Mouse (Mus musculus): Measurements from ENCODE around the gene Gtf2a2.
"Not testable (repeated sequence)": the region's sequence is repeated elsewhere in the genome, so short reads cannot be mapped to it uniquely, and the experiment has no call there.

Gene Gtf2a2

GRCm38 (mm10) chr9:70022083-70022482 lies 9.7 kb downstream of the Gtf2a2 start:
- DNase-seq = no peak

- not testable (repeated sequence) for DNase-seq
Observed at GRCm38 (mm10) chr9:70023615-70024014, 11.3 kb downstream of the Gtf2a2 start.

GRCm38 (mm10) chr9:70024648-70025047 lies 12.3 kb downstream of the Gtf2a2 start:
- no peak for DNase-seq

- no peak for DNase-seq
Observed at GRCm38 (mm10) chr9:70025365-70026012, 13.1 kb downstream of the Gtf2a2 start.

DNA sequence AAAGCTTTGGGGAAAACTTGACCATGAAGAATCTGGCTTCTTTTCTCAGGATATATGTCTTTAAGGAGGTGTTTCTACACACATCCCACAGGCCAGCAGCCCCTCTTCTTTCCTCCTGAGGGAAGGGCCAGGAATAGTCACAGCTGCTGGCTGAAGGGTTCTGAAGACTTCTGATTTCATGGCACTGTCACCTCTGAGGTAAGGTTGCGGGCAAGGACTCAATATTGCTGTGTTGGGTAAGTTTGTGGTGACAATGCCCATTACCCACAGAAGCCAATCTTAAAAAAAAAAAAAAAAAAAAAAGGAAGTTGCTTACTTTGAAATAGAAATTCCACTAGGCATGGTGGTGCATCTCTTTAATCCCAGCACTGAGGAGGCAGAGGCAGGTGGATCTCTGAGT lies 19.8 kb downstream of the Gtf2a2 start:
- no peak for DNase-seq

DNA sequence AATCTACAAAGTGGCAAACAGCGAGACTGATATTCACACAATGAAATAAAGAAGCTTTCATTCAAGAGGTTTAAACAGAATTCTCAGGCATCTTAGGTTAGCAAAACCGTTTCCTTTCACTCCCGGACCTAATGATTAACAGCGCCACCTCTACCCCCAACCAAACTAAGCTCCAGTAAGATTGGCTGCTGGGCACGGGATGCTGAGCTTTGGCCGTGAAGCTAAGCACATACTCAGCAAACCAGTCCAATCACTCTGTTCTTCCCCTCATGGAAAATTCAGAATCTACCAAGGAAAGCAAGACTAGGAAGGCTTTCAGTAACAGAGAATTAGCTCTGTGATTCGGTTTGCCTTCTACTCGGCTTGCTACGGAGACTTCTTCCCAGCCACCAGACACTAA lies 20.7 kb downstream of the Gtf2a2 start:
- peak; percentile 56 for DNase-seq

- DNase-seq = no peak
Observed at GRCm38 (mm10) chr9:70034702-70035101, 22.4 kb downstream of the Gtf2a2 start.

- DNase-seq = no peak
Observed at GRCm38 (mm10) chr9:70036646-70037045, 24.3 kb downstream of the Gtf2a2 start.

GRCm38 (mm10) chr9:70037988-70038387 lies 25.6 kb downstream of the Gtf2a2 start, which contains the start of gene Gcnt3:
Gene Gcnt3, minus strand, starts transcription at chr9:70038088.
- DNase-seq = no peak

GRCm38 (mm10) chr9:70039597-70040385 lies 27.4 kb downstream of the Gtf2a2 start:
- no peak for DNase-seq

GRCm38 (mm10) chr9:70040570-70040969 lies 28.2 kb downstream of the Gtf2a2 start:
- no peak for DNase-seq

DNA sequence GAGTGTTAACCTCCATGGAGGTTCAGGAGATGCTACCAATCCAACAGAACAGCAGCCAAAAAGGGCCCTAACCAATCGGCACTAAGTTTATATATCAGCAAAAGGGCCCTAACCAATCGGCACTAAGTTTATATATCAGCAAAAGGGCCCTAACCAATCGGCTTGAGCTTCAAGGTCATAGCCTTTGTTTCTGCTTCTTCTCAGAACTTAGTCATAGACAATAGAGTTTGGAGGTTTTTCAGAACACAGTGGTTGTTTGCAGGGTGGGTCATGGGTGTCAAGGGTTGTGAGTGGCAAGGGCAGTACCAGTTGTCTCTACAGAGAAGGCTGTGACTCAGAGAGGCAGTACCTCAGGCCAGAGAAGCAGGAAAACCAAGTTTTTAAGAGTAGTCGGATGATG lies 29.8 kb downstream of the Gtf2a2 start:
- no peak for DNase-seq

- DNase-seq = no peak
Observed at GRCm38 (mm10) chr9:70042935-70043334, 30.6 kb downstream of the Gtf2a2 start.

DNA sequence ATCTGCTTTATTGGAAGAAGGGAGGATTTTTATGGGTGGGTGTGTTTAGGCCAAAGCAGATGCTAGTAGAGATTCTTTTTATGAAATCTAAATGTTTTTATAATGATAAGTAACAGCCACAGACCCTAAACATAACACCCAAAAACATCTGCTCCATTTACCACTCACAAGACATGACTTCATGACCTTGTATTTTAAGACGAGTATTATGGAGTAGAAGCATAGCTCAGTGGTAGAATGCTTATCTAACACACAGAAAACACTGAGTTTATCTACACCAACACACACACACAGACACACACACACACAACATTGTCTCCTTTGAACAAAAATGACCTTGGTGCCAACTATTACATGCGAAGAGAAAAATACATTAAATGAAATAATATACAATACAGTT lies 32.5 kb downstream of the Gtf2a2 start:
- DNase-seq = no peak

GRCm38 (mm10) chr9:70046255-70046654 lies 33.9 kb downstream of the Gtf2a2 start:
- DNase-seq = no peak

DNA sequence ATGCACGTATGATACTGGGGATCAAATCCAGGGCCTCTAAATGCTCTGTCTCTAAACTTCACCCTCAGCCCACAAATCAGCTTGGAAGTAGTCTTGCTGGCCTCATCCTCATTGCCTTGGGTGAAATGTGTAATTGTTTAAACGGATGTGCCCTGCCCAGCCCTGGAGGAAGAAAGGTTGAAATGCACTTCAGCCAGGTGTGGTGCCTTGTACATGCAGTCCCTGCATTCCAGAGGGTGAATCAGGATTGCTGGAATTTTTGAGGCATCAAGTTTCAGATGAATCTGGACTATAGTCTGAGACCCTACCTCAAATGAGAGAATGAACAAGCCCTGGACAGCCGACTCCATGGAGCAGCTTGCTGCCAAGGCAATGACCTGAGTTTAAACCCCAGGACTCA lies 35.5 kb downstream of the Gtf2a2 start:
- no peak for DNase-seq

GRCm38 (mm10) chr9:70048280-70048679 lies 35.9 kb downstream of the Gtf2a2 start:
- DNase-seq = no peak

- peak; percentile 24 for DNase-seq
Observed at GRCm38 (mm10) chr9:70048751-70049415, 36.5 kb downstream of the Gtf2a2 start.

- DNase-seq = no peak
Observed at GRCm38 (mm10) chr9:70049416-70049783, 37.0 kb downstream of the Gtf2a2 start.

DNA sequence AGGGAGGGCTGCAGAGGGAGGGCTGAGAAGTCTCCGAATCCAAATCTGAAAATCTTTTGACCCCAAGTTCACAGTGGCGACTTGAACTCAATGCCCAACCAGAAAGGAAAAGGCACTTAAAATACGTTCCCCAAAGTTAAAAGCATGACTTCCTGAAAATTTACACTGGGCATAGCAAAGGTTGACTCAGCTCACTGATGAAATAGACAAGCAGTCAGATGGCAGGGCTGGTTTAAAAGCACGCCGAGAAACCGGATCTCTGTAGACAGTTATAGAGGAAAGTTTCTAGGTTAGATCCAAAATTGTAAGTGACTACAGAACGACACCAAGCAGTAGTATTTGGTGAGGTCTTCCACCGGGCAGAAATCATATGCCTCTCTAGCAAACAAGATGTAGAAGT lies 37.5 kb downstream of the Gtf2a2 start:
- DNase-seq = no peak

- peak; percentile 12 for DNase-seq
Observed at GRCm38 (mm10) chr9:70052730-70053129, 40.4 kb downstream of the Gtf2a2 start.

DNA sequence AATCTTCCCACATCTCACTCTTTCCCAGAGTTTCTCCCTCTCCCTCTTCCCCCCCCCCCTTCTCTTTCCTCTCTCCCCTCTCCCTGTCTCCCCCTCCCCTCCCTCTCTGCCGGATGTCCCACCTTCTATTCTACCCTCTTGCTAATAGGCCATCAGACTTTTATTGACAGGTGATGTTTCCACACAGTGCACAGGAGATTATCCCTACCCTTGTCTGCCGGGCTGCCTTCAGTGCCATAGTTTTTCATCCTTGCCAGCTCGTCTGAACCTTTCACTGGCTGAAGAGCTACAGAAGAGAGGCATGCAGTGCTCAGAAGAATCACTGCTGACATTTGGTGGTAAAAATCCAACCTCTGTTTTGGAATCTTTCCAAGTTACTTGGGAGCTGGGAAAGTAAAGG lies 41.1 kb downstream of the Gtf2a2 start:
- DNase-seq = no peak

DNA sequence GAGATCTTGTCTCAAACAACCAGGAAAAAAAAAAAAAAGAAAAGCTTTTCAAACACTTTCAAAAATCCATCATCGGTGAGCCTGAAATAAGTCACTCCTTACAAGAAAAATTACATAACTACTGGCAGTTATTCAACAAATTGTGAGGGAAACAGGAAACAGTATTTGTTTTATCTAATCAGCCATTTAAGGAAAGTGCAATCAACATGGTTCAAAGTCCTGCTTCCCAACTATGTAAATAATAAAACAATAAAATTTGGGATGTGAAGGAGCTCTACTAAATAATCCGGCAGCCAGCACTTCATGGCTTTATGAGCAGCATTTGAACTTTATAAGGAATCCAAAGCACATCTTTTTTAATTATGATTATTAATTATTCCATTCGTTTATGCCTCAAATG lies 49.7 kb downstream of the Gtf2a2 start:
- DNase-seq = no peak

- DNase-seq = no peak
Observed at GRCm38 (mm10) chr9:70067497-70067896, 55.1 kb downstream of the Gtf2a2 start.
